Mouse (Mus musculus): Measurements from ENCODE around the gene Htr6.

DNA sequence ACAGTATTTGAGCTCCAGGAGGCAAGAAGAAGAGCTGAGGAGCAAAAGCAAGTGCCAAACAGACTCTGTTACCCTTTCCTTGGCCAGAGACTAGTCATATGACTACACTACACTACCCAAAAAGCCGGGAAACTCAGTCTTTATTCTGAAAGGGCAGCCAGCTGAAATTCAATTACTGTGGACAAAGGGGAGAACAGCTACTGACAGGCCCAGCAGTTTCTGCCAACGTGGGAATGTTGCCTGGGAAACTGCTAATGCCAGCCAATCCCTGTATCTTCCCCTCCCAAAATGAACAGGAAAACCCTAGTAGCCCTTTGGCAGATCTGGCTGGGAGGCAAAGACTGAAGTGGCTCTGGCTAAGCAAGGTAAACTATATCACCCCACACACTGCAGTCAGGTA, 51.0 kb downstream of the Htr6 start:
- TF ChIP-seq POLR2A (IDR thresholded peaks at IDR 0.05; ENCODE audit: borderline replicate concordance, control insufficient read depth, low read depth, low read length) (no peak), CTCF (IDR thresholded peaks at IDR 0.05; ENCODE audit: control insufficient read depth, insufficient read depth, low read length) (no peak)

All from bone marrow, adult 2 months (tissue).